12 mouse cellular contexts compared by ENCODE assay signal in genomic region chr6:15321551-15321974, GRCm38 (mm10).
DNase-seq lines count a peak whose midpoint lies in the region; ATAC-seq and TF ChIP-seq lines count a peak whose summit lies in the region.
"Had no signal": no experiment of that assay in that cellular context is flagged by ENCODE, and none has a peak within 500 bp of the region (broad histone marks: within the 10 kb centered on the region; RNA-seq: fewer than 3 reads in every experiment).

No protein-coding gene starts in this region.

- no peak for TF ChIP-seq CTCF in lung, embryonic 14.5 days (IDR thresholded peaks at IDR 0.05; ENCODE audit: low read depth)

- no peak overlapping the region for H3K4me2 ChIP-seq in forebrain, embryonic 13.5 days
- no peak overlapping the region for H3K4me2 ChIP-seq in forebrain, embryonic 12.5 days
- no peak overlapping the region for H3K4me2 ChIP-seq in lung, embryonic 14.5 days
- peak overlapping the region; percentile 47 for H3K4me2 ChIP-seq in heart, embryonic 14.5 days (ENCODE audit: low read length)
- H3K4me2 ChIP-seq: midbrain, embryonic 12.5 days; neural tube, embryonic 13.5 days had no signal

- H3K36me3 ChIP-seq in forebrain, embryonic 13.5 days (ENCODE audit: poor library complexity, severe bottlenecking), result no peaks in the 10 kb centered on the region
- H3K36me3 ChIP-seq in forebrain, embryonic 12.5 days (replicated peaks), result no peaks in the 10 kb centered on the region
- no peaks in the 10 kb centered on the region for H3K36me3 ChIP-seq in lung, embryonic 14.5 days (ENCODE audit: insufficient read depth)
- H3K36me3 ChIP-seq in heart, embryonic 14.5 days (ENCODE audit: control insufficient read depth, insufficient read depth, low read length), result no peaks in the 10 kb centered on the region
- H3K36me3 ChIP-seq: hindbrain, embryonic 10.5 days; midbrain, embryonic 12.5 days; neural tube, embryonic 13.5 days had no signal

- peak; percentile 35 for DNase-seq in lung, embryonic 14.5 days
- DNase-seq in lung, postnatal 4 days, result no peak
- peak; percentile 3 for DNase-seq in skeletal muscle tissue, adult 2 months (ENCODE audit: low read depth, low spot score)

- WGBS in forebrain, embryonic 13.5 days, result 38% methylated on average over 2 of the region's 2 CpGs
- 54% methylated on average over 2 of the region's 2 CpGs for WGBS in forebrain, embryonic 12.5 days
- 43% methylated on average over 2 of the region's 2 CpGs for WGBS in lung, embryonic 14.5 days
- 12% methylated on average over 2 of the region's 2 CpGs for WGBS in heart, embryonic 14.5 days

- peaks cover 25% of the 10 kb centered on the region for H3K4me1 ChIP-seq in forebrain, embryonic 13.5 days
- H3K4me1 ChIP-seq in forebrain, embryonic 12.5 days, result no peaks in the 10 kb centered on the region
- no peaks in the 10 kb centered on the region for H3K4me1 ChIP-seq in lung, embryonic 14.5 days (ENCODE audit: insufficient read depth)
- H3K4me1 ChIP-seq in heart, embryonic 14.5 days (ENCODE audit: control insufficient read depth in 2 of 2, insufficient read depth in 2 of 2, low read length in 2 of 2), result no peaks in the 10 kb centered on the region
- H3K4me1 ChIP-seq: hindbrain, embryonic 10.5 days; midbrain, embryonic 12.5 days; neural tube, embryonic 13.5 days had no signal

- H3K27me3 ChIP-seq in forebrain, embryonic 13.5 days, result no peaks in the 10 kb centered on the region
- no peaks in the 10 kb centered on the region for H3K27me3 ChIP-seq in forebrain, embryonic 12.5 days
- H3K27me3 ChIP-seq in lung, embryonic 14.5 days (ENCODE audit: insufficient read depth, low read length), result no peaks in the 10 kb centered on the region
- H3K27me3 ChIP-seq in heart, embryonic 14.5 days (ENCODE audit: control insufficient read depth, insufficient read depth, low read length), result no peaks in the 10 kb centered on the region
- H3K27me3 ChIP-seq: midbrain, embryonic 12.5 days; neural tube, embryonic 13.5 days had no signal

- H3K9me3 ChIP-seq in forebrain, embryonic 13.5 days (replicated peaks), result no peaks in the 10 kb centered on the region
- H3K9me3 ChIP-seq in forebrain, embryonic 12.5 days, result no peaks in the 10 kb centered on the region
- H3K9me3 ChIP-seq in lung, embryonic 14.5 days (ENCODE audit: low read depth, low read length), result no peaks in the 10 kb centered on the region
- no peaks in the 10 kb centered on the region for H3K9me3 ChIP-seq in heart, embryonic 14.5 days (ENCODE audit: control insufficient read depth, low read length)
- H3K9me3 ChIP-seq: hindbrain, embryonic 10.5 days; midbrain, embryonic 12.5 days; neural tube, embryonic 13.5 days had no signal

- no peak overlapping the region for H3K27ac ChIP-seq in forebrain, embryonic 13.5 days
- no peak overlapping the region for H3K27ac ChIP-seq in forebrain, embryonic 12.5 days
- H3K27ac ChIP-seq in lung, embryonic 14.5 days (ENCODE audit: low read depth), result peak overlapping the region; percentile 43
- peak overlapping the region; percentile 53 to 59 for H3K27ac ChIP-seq in heart, embryonic 14.5 days (replicated peaks in 1 of 2; ENCODE audit: control insufficient read depth in 1 of 2, insufficient read depth in 1 of 2, low read depth in 2 of 2, low read length in 2 of 2)
- H3K27ac ChIP-seq: hindbrain, embryonic 10.5 days; kidney, postnatal 0 days; midbrain, embryonic 12.5 days; neural tube, embryonic 13.5 days had no signal

- H3K4me3 ChIP-seq in forebrain, embryonic 13.5 days, result no peak overlapping the region
- no peak overlapping the region for H3K4me3 ChIP-seq in forebrain, embryonic 12.5 days (replicated peaks)
- no peak overlapping the region for H3K4me3 ChIP-seq in lung, embryonic 14.5 days (ENCODE audit: low read depth, low read length)
- H3K4me3 ChIP-seq in heart, embryonic 14.5 days (ENCODE audit: control insufficient read depth in 1 of 2, insufficient read depth in 1 of 2, low read depth in 1 of 2, low read length in 2 of 2), result no peak overlapping the region; a peak in 1 of 4 replicates
- H3K4me3 ChIP-seq: hindbrain, embryonic 10.5 days; midbrain, embryonic 12.5 days; neural tube, embryonic 13.5 days had no signal

- H3K9ac ChIP-seq in forebrain, embryonic 13.5 days, result no peak overlapping the region
- H3K9ac ChIP-seq in forebrain, embryonic 12.5 days, result no peak overlapping the region
- H3K9ac ChIP-seq in lung, embryonic 14.5 days, result no peak overlapping the region
- H3K9ac ChIP-seq in heart, embryonic 14.5 days (ENCODE audit: low read length), result no peak overlapping the region; the same call in 1 of the 2 replicates
- H3K9ac ChIP-seq: midbrain, embryonic 12.5 days; neural tube, embryonic 13.5 days had no signal

- peak; percentile 51; the same call in 1 of the 2 replicates for ATAC-seq in forebrain, embryonic 13.5 days
- ATAC-seq in forebrain, embryonic 12.5 days (ENCODE audit: low FRiP score), result no peak
- ATAC-seq in lung, embryonic 14.5 days (ENCODE audit: insufficient read depth), result peak; percentile 47; the same call in 1 of the 2 replicates
- ATAC-seq in heart, embryonic 14.5 days (ENCODE audit: insufficient number of reproducible peaks, insufficient read depth, low FRiP score, low read depth), result no peak; the same call in 1 of the 2 replicates
- no peak for ATAC-seq in megakaryocyte-erythroid progenitor cell, adult 5-6 weeks (replicated peaks; ENCODE audit: low FRiP score, low TSS enrichment, poor library complexity, severe bottlenecking)
- no peak for ATAC-seq in erythroid progenitor cell, adult 5-6 weeks (replicated peaks; ENCODE audit: low FRiP score, poor library complexity, severe bottlenecking)

Comparison
In these comparisons a context has a peak if more than half of its experiments do, and no peak if none do; other contexts are left out.
1. ATAC-seq: peak in forebrain, embryonic 13.5 days (single experiment) and lung, embryonic 14.5 days (single experiment); none in forebrain, embryonic 12.5 days (single experiment), heart, embryonic 14.5 days (single experiment), megakaryocyte-erythroid progenitor cell, adult 5-6 weeks (single experiment) and erythroid progenitor cell, adult 5-6 weeks (single experiment).
2. DNase-seq: peak in lung, embryonic 14.5 days (single experiment) and skeletal muscle tissue, adult 2 months (single experiment); none in lung, postnatal 4 days (0 of 2).
3. H3K27ac ChIP-seq: peak in lung, embryonic 14.5 days (single experiment) and heart, embryonic 14.5 days (2 of 2); none in forebrain, embryonic 13.5 days (single experiment) and forebrain, embryonic 12.5 days (single experiment).